Mouse (Mus musculus) adrenal gland, adult 2 months (tissue): ENCODE data around the gene Denr. TPM values are rescaled to one million over a fixed set of nuclear protein-coding genes. Genes with fewer than 3 reads are reported as not detected.

Source experiments
- DNase-seq: peaks from one replicate; pipeline ENCODE4 v3.0.0; 2021
- long read RNA-seq: library from polyadenylated mRNA; stranded (forward); transcript quantifications from one replicate; pipeline ENCODE4 v2.0.0, GENCODE M21; 2021
- polyA plus RNA-seq: library from polyadenylated mRNA; depleted of rRNA; stranded (reverse); fragments of >200 nt; gene quantifications from 2 replicates; pipeline ENCODE4 v1.2.3, GENCODE M21; 2012; rRNA removed
- total RNA-seq, 2 experiments: library from RNA; stranded (reverse); gene quantifications; 2 replicates each; pipeline ENCODE4 v1.2.3; 2021

Gene Denr
- total RNA-seq: 10 to 100 TPM; 80.5 to 93.0 TPM
- polyA plus RNA-seq: 7.8 and 10.7 TPM in 2 replicates
- long read RNA-seq, transcript Denr-201 (8 exons, 2,339 nt): major isoform, 31 of 33 reads
- long read RNA-seq, partial matches to known transcripts: 0 of 33 reads
- long read RNA-seq, other reads (novel, unspliced or antisense): 2 of 33 reads

DNA sequence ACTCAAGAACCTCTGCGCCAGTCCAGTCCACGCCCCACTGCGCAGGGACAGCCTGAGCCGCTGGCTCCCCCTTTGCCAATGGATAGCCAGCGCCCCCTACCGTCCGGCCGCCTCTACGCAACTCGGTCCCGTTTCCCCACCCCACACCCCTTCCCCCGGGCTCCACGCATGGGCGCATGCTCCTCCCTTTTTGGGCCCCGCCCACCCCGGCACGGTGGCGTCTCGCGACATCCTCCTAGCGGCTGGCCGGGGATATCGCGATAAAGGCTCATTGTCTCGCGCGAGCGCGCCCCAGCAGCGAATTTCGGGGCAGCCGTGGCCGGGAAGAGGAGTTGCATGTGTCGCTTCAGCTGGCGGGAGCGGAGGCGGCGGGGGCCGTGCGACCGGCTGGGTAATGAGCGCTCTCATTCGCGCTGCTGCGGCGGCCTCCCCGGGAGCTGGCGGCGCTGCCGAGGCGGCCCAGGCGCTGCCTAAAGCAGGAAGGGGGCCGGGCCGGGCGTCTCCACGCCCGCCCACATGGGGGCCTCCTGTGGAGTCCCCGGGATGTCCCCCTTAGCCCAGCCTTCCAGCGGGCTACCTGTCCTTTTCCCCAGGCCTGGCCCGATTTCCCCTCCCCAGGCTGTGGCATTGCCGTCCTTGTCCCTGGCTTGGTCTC, at the start of gene Denr:
TSS of gene Denr (plus strand) at position 200 of the 655 bp plus-strand sequence.
- DNase-seq: peak; percentile 100

DNA sequence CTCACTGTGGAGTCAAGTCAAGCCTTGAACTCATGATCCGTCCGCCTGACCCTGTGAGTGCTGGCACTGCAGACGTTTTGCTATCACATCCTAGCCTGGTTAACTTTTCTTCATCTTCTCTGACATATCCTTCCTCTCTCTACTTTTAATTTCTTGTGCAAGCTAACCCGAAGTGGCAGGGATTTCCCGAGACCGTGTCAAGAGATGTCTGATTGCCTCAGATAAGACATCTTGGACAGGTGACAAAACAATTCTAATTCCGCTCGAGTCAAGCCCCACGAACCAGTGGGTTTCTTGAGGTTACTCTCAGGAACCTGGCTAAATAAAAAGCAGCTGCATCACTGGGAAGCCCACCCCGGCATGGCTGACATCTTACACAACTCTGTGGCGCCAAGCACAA, 48.2 kb upstream of the Denr start:
- no peak for DNase-seq

DNA sequence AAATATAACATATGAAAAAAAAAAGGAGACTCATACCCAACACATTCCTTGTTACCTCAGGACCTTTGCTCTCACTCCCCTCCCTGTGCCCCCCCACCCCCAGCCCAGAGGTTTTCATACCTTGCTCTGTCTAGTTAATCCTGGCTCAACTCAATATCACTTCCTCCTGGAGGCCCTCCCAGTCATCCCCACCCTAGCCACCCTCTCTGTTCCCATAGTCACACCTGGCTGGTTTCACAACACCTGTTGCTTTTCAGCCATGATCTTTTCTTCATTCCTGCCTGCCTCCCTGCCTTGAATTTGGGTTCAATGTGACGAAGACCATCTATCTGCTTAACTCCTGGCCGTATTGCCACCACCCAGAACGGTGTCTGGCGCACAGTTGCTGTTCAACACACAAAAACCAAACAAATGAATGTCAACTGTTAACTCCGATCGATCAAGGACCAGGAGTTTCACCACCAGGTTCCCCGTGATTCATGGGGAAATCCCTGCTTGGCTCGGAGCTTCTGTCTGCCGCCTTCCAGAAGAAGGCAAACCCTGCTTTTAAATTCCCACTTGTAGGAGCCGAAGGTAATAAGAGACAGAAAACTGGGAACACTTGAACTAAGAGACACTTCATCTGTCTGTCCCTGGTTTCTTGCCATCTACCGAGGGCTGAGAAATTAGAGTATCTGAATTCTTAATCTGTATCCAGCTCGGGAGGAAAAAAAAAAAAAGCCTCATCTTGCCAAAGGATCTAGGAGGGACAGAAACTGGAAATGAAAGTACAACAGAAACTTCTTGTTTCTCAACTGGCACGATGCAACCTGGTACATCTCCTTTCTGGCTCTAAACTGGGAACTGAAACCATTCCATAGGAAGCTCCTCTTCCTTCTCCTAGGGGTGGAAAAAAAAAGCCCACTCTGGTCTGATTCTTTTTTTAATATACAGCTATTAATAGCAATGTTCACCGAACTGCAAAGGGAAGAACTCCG, 44.3 kb upstream of the Denr start:
- DNase-seq: no peak

DNA sequence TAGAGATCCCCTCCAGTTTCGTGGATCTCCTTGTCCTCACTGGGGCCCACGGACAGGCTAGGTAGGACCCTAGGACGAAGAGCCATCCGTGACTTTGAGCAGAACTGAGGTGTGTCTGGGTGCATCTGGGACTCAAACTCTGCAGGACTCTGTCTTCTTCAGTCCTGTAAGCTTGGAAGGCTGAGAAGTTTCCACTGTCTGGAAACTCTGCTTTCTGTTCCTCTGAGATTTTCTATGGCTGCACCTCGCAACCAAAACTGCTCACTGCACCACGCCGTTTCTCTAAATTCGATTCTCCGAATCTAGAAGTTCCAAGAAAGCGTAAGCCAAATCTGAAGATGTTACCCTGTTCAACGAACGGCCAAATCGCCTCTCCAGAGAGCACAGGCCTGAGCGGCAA, 43.0 kb upstream of the Denr start:
- no peak for DNase-seq

DNA sequence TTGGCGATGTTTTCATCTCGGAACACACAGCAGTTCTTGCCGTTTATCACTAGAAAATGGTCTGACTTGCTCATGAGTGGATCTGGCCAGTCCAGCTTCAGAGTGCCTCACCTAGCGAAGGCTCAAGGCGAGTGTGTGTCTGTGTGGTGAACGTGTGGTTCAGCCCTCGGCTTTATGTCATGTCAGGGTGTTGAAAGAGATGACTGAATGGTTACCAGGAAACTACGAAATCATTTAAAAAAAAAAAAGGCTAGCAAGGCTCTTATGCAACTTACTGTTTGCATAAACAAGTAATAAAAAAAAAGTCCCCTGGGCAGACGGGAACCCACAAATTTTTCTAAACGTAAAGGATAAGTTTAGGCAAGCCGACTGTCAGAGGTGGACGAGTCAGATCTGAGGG, 41.6 kb upstream of the Denr start, which contains the start of gene Hcar2:
TSS of gene Hcar2 (minus strand) at position 135 of the 400 bp plus-strand sequence.
- no peak for DNase-seq

DNA sequence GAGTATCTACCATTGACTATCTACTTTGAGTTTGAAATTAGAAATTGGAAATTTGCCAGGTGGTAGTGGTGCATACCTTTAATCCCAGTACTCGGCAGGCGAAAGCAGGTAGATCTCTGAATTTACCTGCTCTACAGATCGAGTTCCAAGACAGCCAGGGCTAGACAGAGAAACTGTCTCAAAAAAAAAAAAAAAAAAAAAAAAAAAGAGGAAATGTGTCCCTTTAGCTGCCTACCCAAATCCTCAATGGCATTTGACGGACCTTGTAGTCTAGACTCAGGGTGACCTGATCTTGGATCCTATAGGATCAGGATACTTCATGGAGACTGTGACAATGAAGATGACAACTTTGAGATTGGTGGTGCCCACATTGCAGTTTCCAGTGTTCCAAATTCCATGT, 40.5 kb upstream of the Denr start:
- DNase-seq: no peak

DNA sequence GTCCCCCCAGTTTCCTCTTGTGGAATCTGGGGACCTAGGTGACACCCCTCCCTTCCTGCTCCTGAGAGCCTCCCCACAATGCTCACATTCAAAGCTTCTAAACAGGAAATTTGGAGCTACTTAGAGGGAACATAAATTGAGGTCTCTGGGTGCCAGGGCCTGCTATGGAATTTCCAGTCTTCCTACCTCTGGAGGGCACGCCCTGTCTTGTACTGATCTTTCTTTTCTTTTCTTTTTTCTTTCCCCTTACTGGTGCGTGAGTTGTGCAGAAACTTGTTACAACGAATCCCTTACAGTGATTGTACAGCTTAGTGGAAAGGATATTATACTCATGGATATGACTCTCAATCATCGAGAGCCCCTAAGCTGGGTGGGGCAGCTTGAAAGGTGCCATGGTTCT, 37.4 kb upstream of the Denr start:
- no peak for DNase-seq

DNA sequence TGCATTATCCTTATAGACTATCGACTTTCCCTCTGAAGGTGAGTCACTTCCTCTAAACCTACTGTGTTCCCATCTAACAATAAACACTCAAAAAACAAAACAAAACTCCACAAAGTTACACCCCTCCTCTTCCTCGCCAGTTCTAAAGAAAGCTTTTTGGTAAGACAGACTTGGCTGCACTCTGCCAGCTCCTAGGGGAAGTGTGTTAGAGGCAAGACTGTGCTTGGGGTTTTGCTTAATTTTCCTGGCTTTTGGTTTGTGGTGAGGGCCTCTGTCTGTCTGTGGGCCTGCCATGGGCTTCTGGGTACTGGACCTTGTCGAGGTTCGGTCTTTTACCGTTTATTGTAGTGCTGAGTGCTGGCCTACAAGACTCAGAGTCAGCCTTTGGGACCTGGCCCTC, 32.8 kb upstream of the Denr start:
- DNase-seq: no peak

DNA sequence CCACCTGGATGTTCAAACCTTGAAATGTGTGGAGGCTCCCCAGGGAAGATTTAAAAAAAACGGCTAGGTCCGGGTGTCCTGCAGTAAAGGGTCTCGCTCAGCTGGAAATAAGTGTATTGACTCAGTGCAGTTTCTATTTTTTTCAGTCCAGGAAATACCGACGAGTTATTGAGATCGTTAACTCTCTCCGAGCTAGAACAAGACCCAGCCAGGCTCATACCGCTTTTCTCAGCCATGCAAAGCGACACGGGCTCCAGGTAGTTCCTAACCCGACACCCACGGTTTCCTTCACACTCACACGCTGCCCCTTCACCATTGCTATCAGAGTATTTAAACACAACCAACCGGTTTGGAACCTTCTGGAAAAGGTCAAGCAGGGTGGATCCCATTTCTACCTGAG, 28.9 kb upstream of the Denr start:
- DNase-seq: no peak

DNA sequence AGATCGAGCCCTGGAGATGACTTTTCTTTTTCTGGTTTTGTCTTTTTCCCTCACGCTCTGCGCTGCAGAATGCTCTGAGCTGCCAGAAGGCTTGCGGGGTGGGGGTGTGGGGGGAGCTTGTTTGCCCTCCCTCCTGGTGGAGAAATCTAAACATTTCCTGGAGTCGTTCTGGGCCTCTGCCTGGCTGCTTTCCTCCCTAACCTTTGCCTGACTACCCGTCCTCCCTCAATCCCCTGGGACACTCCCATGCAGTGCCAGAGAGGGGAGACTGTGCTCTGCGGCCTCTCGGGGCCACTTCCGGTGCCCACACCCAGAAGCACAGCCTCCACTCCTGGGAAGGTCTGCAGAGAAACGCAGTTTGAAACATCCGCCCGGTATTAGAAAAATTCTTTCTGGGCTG, 27.0 kb upstream of the Denr start, which contains the start of gene Hcar1:
TSS of gene Hcar1 (minus strand) at position 93 of the 400 bp plus-strand sequence.
- DNase-seq: peak; percentile 36

DNA sequence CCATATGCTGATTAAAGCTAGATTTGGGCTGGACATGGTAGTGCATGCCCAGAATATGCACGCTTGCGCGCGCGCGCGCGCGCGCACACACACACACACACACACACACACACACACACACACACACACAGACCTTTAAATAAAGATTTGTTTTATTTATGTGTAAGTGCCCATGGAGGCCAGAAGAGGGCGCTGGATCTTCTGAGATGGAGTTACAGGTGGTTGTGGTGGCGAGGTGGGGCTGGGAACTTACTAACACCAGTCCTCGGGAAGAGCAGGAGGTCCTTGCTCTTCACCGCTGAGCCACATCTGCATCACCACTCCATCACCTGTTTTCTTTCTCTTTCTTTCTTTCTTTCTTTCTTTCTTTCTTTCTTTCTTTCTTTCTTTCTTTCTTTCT, 26.2 kb upstream of the Denr start:
- no peak for DNase-seq

DNA sequence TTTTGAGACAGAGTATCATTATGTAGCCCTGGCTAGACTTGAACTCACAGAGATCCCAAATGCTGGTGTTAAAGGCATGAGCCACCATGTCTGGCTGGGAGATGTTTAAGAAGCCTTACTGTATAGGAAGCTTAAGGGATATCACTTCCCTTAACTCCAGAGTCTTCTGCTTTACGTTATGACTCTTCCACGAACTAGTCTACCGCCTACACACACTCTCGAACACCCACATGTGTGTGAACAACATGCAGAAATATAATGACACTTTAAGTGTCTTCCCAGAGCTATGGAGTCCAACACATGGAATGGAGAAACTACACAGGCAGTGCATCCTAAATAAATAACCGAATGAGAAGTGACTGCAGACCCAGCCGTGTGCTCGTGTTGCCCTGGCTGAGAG, 23.1 kb upstream of the Denr start:
- no peak for DNase-seq

DNA sequence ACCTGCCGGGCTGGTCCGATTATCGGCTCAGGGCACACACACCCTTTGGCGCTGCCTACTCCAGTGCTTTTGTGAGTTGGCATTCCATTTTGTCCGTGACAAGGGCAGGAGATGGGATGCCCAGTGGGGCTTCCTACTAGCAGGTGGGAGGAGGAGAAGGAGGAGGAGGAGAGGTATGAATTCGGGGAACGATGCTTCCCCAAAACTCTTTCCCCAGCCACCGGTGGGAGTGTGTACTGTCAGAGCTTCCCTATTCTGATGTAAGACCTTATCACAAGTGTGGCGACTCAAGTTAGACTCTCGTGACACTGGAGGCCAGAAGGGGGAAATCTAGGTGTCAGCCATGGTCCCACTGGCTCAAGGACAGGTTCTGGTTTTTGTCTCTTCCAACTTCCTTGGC, 22.6 kb upstream of the Denr start:
- no peak for DNase-seq

DNA sequence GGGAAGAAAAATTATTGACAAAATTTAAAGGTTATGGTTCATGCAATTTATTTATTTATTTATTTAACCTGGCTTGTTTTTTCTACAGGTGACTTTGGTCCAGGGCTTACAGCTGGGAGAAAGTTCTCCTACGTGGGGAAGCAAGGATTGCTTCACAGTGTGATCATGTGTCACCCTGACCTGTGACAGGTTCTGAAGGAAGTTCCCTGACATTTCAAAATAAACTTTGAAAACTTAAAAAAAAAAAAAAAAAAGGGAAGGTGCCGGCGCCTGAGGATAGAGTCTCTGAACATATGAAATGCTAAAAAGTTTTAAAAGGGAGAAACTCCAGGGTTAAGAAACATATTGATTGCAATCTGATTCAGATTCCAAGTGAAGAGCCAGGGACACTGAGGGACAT, 20.6 kb upstream of the Denr start:
- DNase-seq: no peak

DNA sequence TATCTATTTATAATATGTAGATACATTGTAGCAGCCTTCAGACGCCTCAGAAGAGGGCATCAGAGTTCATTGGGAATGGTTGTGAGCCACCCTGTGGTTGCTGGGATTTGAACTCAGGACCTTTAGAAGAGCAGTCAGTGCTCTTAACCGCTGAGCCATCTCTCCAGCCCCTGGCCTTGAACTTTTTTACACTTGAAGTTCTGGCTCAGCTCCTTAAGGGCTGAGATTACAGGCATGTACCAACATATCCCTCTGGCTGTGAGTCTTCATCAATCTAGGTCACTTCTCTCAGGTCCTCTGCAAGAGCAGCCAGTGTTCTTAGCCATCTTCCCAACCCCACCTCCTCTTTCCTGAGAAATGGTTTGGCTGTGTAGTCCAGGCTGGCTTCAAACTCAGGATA, 16.7 kb upstream of the Denr start:
- no peak for DNase-seq

DNA sequence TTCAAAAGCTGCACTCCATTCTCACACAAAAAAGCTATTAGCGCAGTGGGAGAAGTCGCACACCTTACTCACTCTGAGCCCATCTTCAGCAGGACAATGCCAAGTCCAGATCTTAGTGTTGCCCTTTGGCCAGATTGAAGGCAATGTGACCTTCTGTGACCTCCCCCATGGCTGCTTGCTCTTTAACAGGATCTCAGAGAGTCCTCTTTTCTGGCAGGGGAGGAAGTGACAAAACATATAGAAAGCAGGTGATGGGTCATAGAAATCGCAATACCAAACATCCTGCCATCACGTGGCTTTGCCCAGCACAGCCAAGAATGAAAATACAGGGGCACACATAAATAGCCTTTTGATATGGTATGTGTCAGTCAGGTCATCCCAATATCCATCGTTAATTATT, 16.0 kb upstream of the Denr start:
- no peak for DNase-seq

DNA sequence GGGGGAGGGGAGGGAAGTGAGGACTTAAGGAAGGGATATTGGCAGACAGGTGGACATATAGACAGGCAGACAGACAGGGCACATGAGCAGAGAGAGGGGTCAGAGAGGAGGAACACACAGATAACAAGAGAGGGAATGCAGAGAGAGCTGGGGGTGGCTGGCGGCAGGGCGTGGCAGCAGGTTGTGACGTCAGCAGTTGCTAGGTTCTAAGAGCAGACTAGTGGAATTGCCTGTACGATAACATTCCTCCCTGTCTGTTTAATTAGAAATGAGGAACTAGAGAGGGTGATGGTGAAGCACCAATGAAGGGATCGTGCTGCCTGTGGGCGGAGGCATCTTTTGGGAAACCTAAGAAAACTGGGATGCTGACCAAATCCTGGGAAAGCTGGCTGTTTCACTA, 15.3 kb upstream of the Denr start:
- no peak for DNase-seq

DNA sequence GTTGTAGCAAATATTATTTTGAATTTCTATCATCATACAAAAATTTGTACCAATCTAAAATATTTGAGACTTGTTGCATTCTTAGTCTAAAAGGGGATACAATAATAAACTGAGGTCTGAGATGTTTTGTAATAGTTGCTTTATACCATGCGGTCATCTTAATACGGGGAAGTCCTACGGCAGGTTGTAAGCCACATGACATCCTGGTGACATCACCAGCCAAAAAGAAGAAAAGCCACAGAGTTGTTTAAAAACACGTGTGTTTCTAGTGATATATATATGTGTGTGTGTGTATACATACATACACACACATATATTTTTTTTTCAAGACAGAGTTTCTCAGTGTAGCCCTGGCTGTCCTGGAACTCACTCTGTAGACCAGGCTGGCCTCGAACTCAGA, 13.5 kb upstream of the Denr start:
- DNase-seq: no peak

DNA sequence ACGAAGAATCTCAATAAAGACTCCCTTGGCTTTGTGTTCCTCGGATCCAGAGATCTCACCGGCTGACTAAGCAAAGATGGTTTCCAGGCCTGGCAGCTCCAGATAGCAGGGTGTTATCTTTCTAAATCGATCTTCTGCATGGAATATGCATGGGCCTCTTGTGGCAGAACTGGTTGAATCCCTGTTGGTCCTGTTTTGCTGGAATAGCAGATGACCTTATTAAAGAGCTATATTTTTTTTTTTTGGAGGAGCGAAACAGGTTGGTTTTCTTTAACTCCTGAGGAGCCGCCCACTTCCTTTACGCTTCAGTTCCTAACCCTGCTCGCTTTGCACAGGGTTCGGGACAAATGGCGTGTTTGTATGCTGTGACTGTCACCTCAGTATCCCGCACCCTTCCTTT, 10.6 kb upstream of the Denr start:
- DNase-seq: no peak

DNA sequence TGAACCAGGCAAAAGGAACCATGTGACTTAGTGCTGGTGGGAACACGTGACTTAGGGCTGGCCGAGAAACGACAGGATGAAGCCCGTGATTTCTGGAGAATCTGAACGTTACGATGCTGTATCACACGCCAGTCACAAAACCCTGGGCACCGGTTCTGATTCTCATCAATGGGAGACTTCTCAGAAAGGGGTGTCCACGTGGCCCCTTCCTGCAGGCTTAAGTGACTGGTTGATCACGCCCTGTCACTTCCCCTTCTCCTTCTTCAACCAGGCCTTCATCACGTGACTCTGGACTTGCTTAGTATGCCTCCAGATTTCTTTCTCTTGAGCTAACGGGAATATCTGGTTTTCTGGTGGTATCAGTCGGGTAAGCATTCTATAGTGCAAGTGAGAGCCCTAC, 9.6 kb upstream of the Denr start:
- DNase-seq: no peak

DNA sequence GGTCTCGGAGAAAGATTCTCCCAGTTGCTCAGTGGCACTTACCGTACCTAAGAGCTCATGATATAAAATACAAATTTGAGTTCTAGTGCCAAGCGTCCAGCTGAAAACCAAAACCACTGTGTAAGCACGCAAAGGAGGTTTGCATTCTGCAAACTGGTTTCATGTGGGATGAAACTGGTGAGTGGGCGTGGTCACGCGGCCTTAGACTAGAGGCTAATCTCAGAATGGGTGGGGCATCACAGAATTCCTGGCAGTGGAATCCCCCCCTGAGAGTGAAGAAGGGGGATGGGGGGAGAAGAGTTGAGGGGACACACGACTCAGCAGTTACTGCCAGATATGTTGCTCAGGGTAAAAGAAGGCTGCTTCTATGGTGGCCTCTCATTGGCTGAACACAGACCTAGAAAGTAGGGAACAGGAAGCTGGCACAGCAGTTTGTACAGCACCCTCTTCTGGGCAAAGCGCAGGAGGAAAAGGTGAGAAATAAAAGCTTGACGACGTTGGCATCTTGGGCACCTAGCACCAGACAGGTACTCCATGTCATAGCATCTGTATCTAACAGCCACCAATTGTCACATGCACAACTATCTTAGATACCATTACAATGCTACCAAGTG, 2.8 kb upstream of the Denr start:
- DNase-seq: no peak

DNA sequence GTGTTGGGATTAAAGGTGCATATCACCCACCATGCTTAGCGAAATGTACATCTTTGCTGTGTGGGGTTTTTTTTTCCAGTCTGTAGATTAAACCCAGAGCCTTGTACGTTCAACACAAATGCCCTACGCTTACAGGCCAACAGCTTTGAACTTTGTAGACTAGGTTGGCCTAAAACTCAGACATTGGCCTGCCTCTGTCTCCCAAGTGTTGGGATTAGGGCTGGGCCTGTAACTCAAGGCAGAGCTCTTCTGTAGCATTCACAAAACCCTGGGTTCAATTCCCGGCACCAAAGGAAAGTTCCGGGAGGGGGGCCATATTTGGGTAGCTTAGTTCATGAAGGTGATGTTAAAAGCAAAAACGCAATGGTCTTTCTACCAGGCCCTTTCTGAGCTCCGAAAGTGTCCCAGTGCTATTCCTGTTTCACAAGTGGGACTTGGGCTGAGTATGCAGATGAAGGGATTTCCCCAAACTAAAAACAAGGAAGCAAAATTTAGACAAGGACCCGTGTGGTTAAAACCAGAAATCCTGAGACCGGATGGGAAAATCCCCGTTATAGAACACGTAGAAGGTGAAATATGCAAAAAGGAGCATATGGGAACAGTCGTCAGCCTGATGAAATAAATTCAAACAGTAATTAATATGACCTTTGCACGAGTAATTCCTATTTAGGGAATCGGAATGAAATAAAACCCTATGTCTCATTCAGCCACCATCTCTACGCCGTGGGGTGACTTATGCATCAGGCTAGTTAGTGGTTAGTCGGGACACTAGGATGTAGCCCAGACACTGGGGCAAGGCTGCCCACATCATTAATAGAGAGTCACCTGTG, 614 bp upstream of the Denr start:
- no peak for DNase-seq
